Mouse (Mus musculus) C2C12 (cell line): ENCODE measurements around the gene Nmd3. TPM values are rescaled to one million over a fixed set of nuclear protein-coding genes. Genes with fewer than 3 reads are reported as not detected.

Source experiments
- H3K27me3 ChIP-seq: one replicate; pipeline ENCODE4 v1.6.1; 2011; ENCODE audit not compliant: control insufficient read depth, insufficient read depth, insufficient read length
- H3K36me3 ChIP-seq: one replicate; pipeline ENCODE4 v1.6.1; 2011; ENCODE audit not compliant: control insufficient read depth, insufficient read depth
- H3K4me3 ChIP-seq: one replicate; pipeline ENCODE4 v1.5.1; 2011; ENCODE audit warnings: mild to moderate bottlenecking, control low read depth; ENCODE audit not compliant: poor library complexity, insufficient read depth, severe bottlenecking
- H3K79me2 ChIP-seq: one replicate; pipeline ENCODE4 v1.6.1; 2011; ENCODE audit not compliant: control insufficient read depth, insufficient read depth
- H3K79me3 ChIP-seq: one replicate; pipeline ENCODE4 v1.6.1; 2011; ENCODE audit warnings: low read depth, control low read depth
- H3ac ChIP-seq: one replicate; pipeline ENCODE3; 2011; ENCODE audit warnings: low read depth; ENCODE audit not compliant: control insufficient read depth, insufficient read length
- CEBPB ChIP-seq: IDR thresholded peaks from one replicate; pipeline ENCODE4 v1.6.1; 2011; ENCODE audit warnings: low read depth, mild to moderate bottlenecking, control low read depth, moderate library complexity
- CTCF ChIP-seq: IDR thresholded peaks from one replicate; pipeline ENCODE4 v1.5.1; 2011; ENCODE audit not compliant: control insufficient read depth, insufficient read depth, insufficient read length
- FOSL1 ChIP-seq: IDR thresholded peaks from one replicate; pipeline ENCODE4 v1.8.0; 2011; ENCODE audit warnings: mild to moderate bottlenecking, low read length; ENCODE audit not compliant: poor library complexity, insufficient read depth, severe bottlenecking
- MAX ChIP-seq: IDR thresholded peaks from one replicate; pipeline ENCODE4 v1.6.1; 2011; ENCODE audit warnings: mild to moderate bottlenecking, control low read depth
- MYOD1 ChIP-seq: IDR thresholded peaks from one replicate; pipeline ENCODE4 v1.6.1; 2011; ENCODE audit warnings: low read depth; ENCODE audit not compliant: control insufficient read depth, insufficient read length
- MYOG ChIP-seq: IDR thresholded peaks from one replicate; pipeline ENCODE4 v1.6.1; 2011; ENCODE audit not compliant: control insufficient read depth, insufficient read length; ENCODE audit errors: extremely low read depth
- USF1 ChIP-seq: IDR thresholded peaks from one replicate; pipeline ENCODE4 v1.6.1; 2011; ENCODE audit warnings: low read depth, mild to moderate bottlenecking, control low read depth, moderate library complexity
- polyA plus RNA-seq: library from polyadenylated mRNA; unstranded; fragments of >200 nt; fragmentation: generic; extraction: Trizol; gene quantifications from one replicate; pipeline ENCODE4 v1.2.1, GENCODE M21; 2012; ENCODE audit warnings: missing spikeins

Nmd3 gene
- polyA plus RNA-seq, 1 experiment: 73.0 TPM

- TF ChIP-seq USF1 (peak; percentile 19), MAX (peak; percentile 62), FOSL1 (no peak), CEBPB (no peak), MYOD1 (no peak), CTCF (no peak), MYOG (no peak)
- Histone ChIP-seq H3K36me3 (peaks cover 40% of the 10 kb centered on the region), H3K27me3 (no peaks in the 10 kb centered on the region), H3ac (peak overlapping the region; percentile 86), H3K4me3 (peak overlapping the region; percentile 89), H3K79me3 (peaks cover 51% of the 10 kb centered on the region), H3K79me2 (peaks cover 55% of the 10 kb centered on the region)
Observed at GRCm38 (mm10) chr3:69722187-69722867, 542 bp downstream of the Nmd3 start.

GRCm38 (mm10) chr3:69723161-69723560, 1.4 kb downstream of the Nmd3 start:
- Histone ChIP-seq H3ac (peak overlapping the region; percentile 57), H3K36me3 (peaks cover 48% of the 10 kb centered on the region), H3K27me3 (no peaks in the 10 kb centered on the region), H3K79me3 (peaks cover 59% of the 10 kb centered on the region), H3K79me2 (peaks cover 63% of the 10 kb centered on the region), H3K4me3 (peak overlapping the region; percentile 89)
- TF ChIP-seq CEBPB (no peak), MYOD1 (no peak), CTCF (no peak), MYOG (no peak), USF1 (no peak), MAX (no peak), FOSL1 (no peak)

- peaks cover 91% of the 10 kb centered on the region for H3K36me3 ChIP-seq
- peaks cover 46% of the 10 kb centered on the region for H3K79me3 ChIP-seq
- H3ac ChIP-seq: no peak overlapping the region
- no peak for TF ChIP-seq CEBPB
- no peak for TF ChIP-seq MYOG
- TF ChIP-seq MAX: no peak
- H3K4me3 ChIP-seq: no peak overlapping the region
- peaks cover 73% of the 10 kb centered on the region for H3K79me2 ChIP-seq
- H3K27me3 ChIP-seq: no peaks in the 10 kb centered on the region
Observed at GRCm38 (mm10) chr3:69730930-69731329, 9.1 kb downstream of the Nmd3 start.

GRCm38 (mm10) chr3:69733939-69734338, 12.2 kb downstream of the Nmd3 start:
- no peak overlapping the region for H3ac ChIP-seq
- peaks cover 42% of the 10 kb centered on the region for H3K79me2 ChIP-seq
- no peak for TF ChIP-seq MYOG
- H3K27me3 ChIP-seq: no peaks in the 10 kb centered on the region
- no peak overlapping the region for H3K4me3 ChIP-seq
- H3K36me3 ChIP-seq: peaks cover 91% of the 10 kb centered on the region
- peaks cover 22% of the 10 kb centered on the region for H3K79me3 ChIP-seq

- H3K36me3 ChIP-seq: peaks cover 85% of the 10 kb centered on the region
Observed at GRCm38 (mm10) chr3:69755192-69755591, 33.4 kb downstream of the Nmd3 start.

GRCm38 (mm10) chr3:69755968-69756367, 34.2 kb downstream of the Nmd3 start:
- Histone ChIP-seq H3ac (no peak overlapping the region), H3K79me2 (no peaks in the 10 kb centered on the region), H3K79me3 (no peaks in the 10 kb centered on the region), H3K27me3 (no peaks in the 10 kb centered on the region), H3K4me3 (no peak overlapping the region), H3K36me3 (peaks cover 77% of the 10 kb centered on the region)
- TF ChIP-seq CEBPB (no peak), MYOG (no peak), MYOD1 (no peak), MAX (no peak), CTCF (no peak), USF1 (no peak), FOSL1 (no peak)

More at GRCm38 (mm10) chr3:69755192-69755591, 33.4 kb downstream of the Nmd3 start:
- no peak overlapping the region for H3ac ChIP-seq
- H3K79me3 ChIP-seq: no peaks in the 10 kb centered on the region
- no peaks in the 10 kb centered on the region for H3K27me3 ChIP-seq
- H3K4me3 ChIP-seq: no peak overlapping the region
- TF ChIP-seq MYOD1: no peak
- no peak for TF ChIP-seq CTCF
- TF ChIP-seq USF1: no peak
- TF ChIP-seq FOSL1: no peak
- TF ChIP-seq MAX: no peak
- TF ChIP-seq MYOG: no peak
- TF ChIP-seq CEBPB: no peak
- no peaks in the 10 kb centered on the region for H3K79me2 ChIP-seq
